Mouse (Mus musculus) kidney, embryonic 14.5 days (tissue): ENCODE measurements around the gene D130043K22Rik. TPM values are rescaled to one million over a fixed set of nuclear protein-coding genes. Genes with fewer than 3 reads are reported as not detected.
A peak's percentile ranks its signal among the peaks of the same experiment; 100 is the strongest.

ENCODE experiments used
- ATAC-seq: fragments of 200-750 bp; cut with Nextera tagmentation; 2 replicates; pipeline ENCODE4 v1.8.0; 2017; ENCODE audit warnings: moderate number of reproducible peaks, mild to moderate bottlenecking, moderate TSS enrichment, moderate library complexity; ENCODE audit not compliant: low FRiP score, low TSS enrichment
- H3K27ac ChIP-seq: fragments of 300-500 bp; sonication (generic); 2 replicates; pipeline ENCODE4 v1.5.1; 2014; ENCODE audit warnings: low read depth, mild to moderate bottlenecking, low read length, moderate library complexity, mixed read lengths
- H3K27me3 ChIP-seq: fragments of 300-500 bp; sonication (generic); 2 replicates; pipeline ENCODE4 v1.6.1; 2014; ENCODE audit warnings: mild to moderate bottlenecking, low read length; ENCODE audit not compliant: control insufficient read depth, insufficient read depth
- H3K36me3 ChIP-seq: fragments of 300-500 bp; sonication (generic); 2 replicates; pipeline ENCODE4 v1.6.1; 2014; ENCODE audit warnings: low read length, mixed read lengths; ENCODE audit not compliant: control insufficient read depth, insufficient read depth
- H3K4me1 ChIP-seq: fragments of 300-500 bp; sonication (generic); 2 replicates; pipeline ENCODE4 v1.6.1; 2014; ENCODE audit warnings: low read length, mixed read lengths; ENCODE audit not compliant: control insufficient read depth, insufficient read depth
- H3K4me2 ChIP-seq: fragments of 300-500 bp; sonication (generic); replicated peaks from 2 replicates; pipeline ENCODE4 v1.6.1; 2014; ENCODE audit warnings: low read depth, mild to moderate bottlenecking, low read length
- H3K4me3 ChIP-seq: fragments of 300-500 bp; sonication (generic); 2 replicates; pipeline ENCODE4 v1.5.1; 2014; ENCODE audit warnings: mild to moderate bottlenecking, low read length
- H3K9ac ChIP-seq: fragments of 300-500 bp; sonication (generic); 2 replicates; pipeline ENCODE4 v1.6.1; 2014; ENCODE audit warnings: low read depth, mild to moderate bottlenecking, low read length, moderate library complexity
- H3K9me3 ChIP-seq: fragments of 300-500 bp; sonication (generic); 2 replicates; pipeline ENCODE4 v1.6.1; 2016; ENCODE audit warnings: low read length; ENCODE audit not compliant: control insufficient read depth
- WGBS: fragments of 180-500 bp; shearing (Covaris S2); extraction: QIAGEN DNeasy Blood & Tissue Kit; methylation state at CpG from one replicate; pipeline ENCODE4 v1.1.7; 2014; 5-methylcytosine and 5-hydroxymethylcytosine counted together
- polyA plus RNA-seq: library from polyadenylated mRNA; unstranded; fragments of >200 nt; fragmentation: Nextera tagmentation; extraction: Ambion mirVana; gene quantifications from 2 replicates; pipeline ENCODE4 v1.2.1, GENCODE M21; 2014

D130043K22Rik gene
- polyA plus RNA-seq, 1 experiment from 2014 or later: 0.64 TPM

- H3K9ac ChIP-seq: no peak overlapping the region
- H3K36me3 ChIP-seq: peaks cover 58% of the 10 kb centered on the region
- no peak overlapping the region for H3K4me2 ChIP-seq
- ATAC-seq: no peak
- peaks cover 16% of the 10 kb centered on the region for H3K4me1 ChIP-seq
- no peak overlapping the region for H3K4me3 ChIP-seq
- no peaks in the 10 kb centered on the region for H3K27me3 ChIP-seq
- H3K27ac ChIP-seq: no peak overlapping the region
- H3K9me3 ChIP-seq: no peaks in the 10 kb centered on the region
These were observed 38.9 kb upstream of the D130043K22Rik start for GRCm38 (mm10) chr13:24806079-24806478.

- Histone ChIP-seq H3K4me1 (no peaks in the 10 kb centered on the region), H3K9ac (no peak overlapping the region), H3K27me3 (no peaks in the 10 kb centered on the region), H3K9me3 (no peaks in the 10 kb centered on the region), H3K36me3 (peaks cover 67% of the 10 kb centered on the region), H3K4me3 (no peak overlapping the region), H3K27ac (no peak overlapping the region), H3K4me2 (no peak overlapping the region)
- no peak for ATAC-seq
- 97% methylated on average over 2 of the region's 2 CpGs for WGBS
These were observed 32.4 kb upstream of the D130043K22Rik start for GRCm38 (mm10) chr13:24812521-24812920.

GRCm38 (mm10) chr13:24814616-24815015 is 30.3 kb upstream of the D130043K22Rik start:
- no peak overlapping the region for H3K4me2 ChIP-seq
- H3K4me3 ChIP-seq: no peak overlapping the region
- no peaks in the 10 kb centered on the region for H3K9me3 ChIP-seq
- H3K36me3 ChIP-seq: peaks cover 47% of the 10 kb centered on the region
- no peak for ATAC-seq
- H3K27ac ChIP-seq: no peak overlapping the region
- H3K4me1 ChIP-seq: no peaks in the 10 kb centered on the region
- no peak overlapping the region for H3K9ac ChIP-seq
- 90% methylated on average over 1 of the region's 1 CpGs for WGBS
- H3K27me3 ChIP-seq: no peaks in the 10 kb centered on the region

- ATAC-seq: peak; percentile 81
- H3K27me3 ChIP-seq: no peaks in the 10 kb centered on the region
- H3K4me1 ChIP-seq: no peaks in the 10 kb centered on the region
- WGBS: 63% methylated on average over 4 of the region's 4 CpGs
- H3K27ac ChIP-seq: no peak overlapping the region
- H3K4me2 ChIP-seq: no peak overlapping the region
- H3K9ac ChIP-seq: no peak overlapping the region
- H3K36me3 ChIP-seq: peaks cover 29% of the 10 kb centered on the region
- H3K9me3 ChIP-seq: no peaks in the 10 kb centered on the region
- no peak overlapping the region for H3K4me3 ChIP-seq
These were observed 28.5 kb upstream of the D130043K22Rik start for GRCm38 (mm10) chr13:24816125-24817092.

- WGBS: 88% methylated on average over 1 of the region's 1 CpGs
- Histone ChIP-seq H3K4me3 (no peak overlapping the region), H3K27ac (no peak overlapping the region), H3K36me3 (peaks cover 3% of the 10 kb centered on the region; the same call in 1 of the 2 replicates), H3K4me2 (no peak overlapping the region), H3K27me3 (no peaks in the 10 kb centered on the region), H3K9ac (no peak overlapping the region), H3K4me1 (no peaks in the 10 kb centered on the region), H3K9me3 (no peaks in the 10 kb centered on the region)
- ATAC-seq: no peak
These were observed 25.0 kb upstream of the D130043K22Rik start for GRCm38 (mm10) chr13:24819931-24820330.

GRCm38 (mm10) chr13:24822663-24823343 is 22.1 kb upstream of the D130043K22Rik start:
- Histone ChIP-seq H3K4me2 (no peak overlapping the region), H3K36me3 (no peaks in the 10 kb centered on the region), H3K4me3 (no peak overlapping the region), H3K4me1 (no peaks in the 10 kb centered on the region), H3K27ac (no peak overlapping the region), H3K9ac (no peak overlapping the region), H3K9me3 (no peaks in the 10 kb centered on the region), H3K27me3 (no peaks in the 10 kb centered on the region)
- no peak for ATAC-seq
- WGBS: 85% methylated on average over 16 of the region's 16 CpGs

GRCm38 (mm10) chr13:24824647-24825046 is 20.3 kb upstream of the D130043K22Rik start:
- ATAC-seq: no peak
- H3K27ac ChIP-seq: no peak overlapping the region
- no peaks in the 10 kb centered on the region for H3K9me3 ChIP-seq
- H3K27me3 ChIP-seq: no peaks in the 10 kb centered on the region
- H3K9ac ChIP-seq: no peak overlapping the region
- no peak overlapping the region for H3K4me2 ChIP-seq
- no peaks in the 10 kb centered on the region for H3K36me3 ChIP-seq
- no peaks in the 10 kb centered on the region for H3K4me1 ChIP-seq
- WGBS: 91% methylated on average over 4 of the region's 4 CpGs
- no peak overlapping the region for H3K4me3 ChIP-seq

GRCm38 (mm10) chr13:24825587-24825986 is 19.3 kb upstream of the D130043K22Rik start:
- Histone ChIP-seq H3K4me2 (no peak overlapping the region), H3K9ac (no peak overlapping the region), H3K27ac (no peak overlapping the region), H3K4me3 (no peak overlapping the region), H3K36me3 (no peaks in the 10 kb centered on the region), H3K4me1 (no peaks in the 10 kb centered on the region), H3K9me3 (no peaks in the 10 kb centered on the region), H3K27me3 (no peaks in the 10 kb centered on the region)
- ATAC-seq: no peak
- WGBS: 87% methylated on average over 4 of the region's 4 CpGs

- Histone ChIP-seq H3K4me2 (no peak overlapping the region), H3K27me3 (no peaks in the 10 kb centered on the region), H3K9ac (no peak overlapping the region), H3K36me3 (no peaks in the 10 kb centered on the region), H3K27ac (no peak overlapping the region), H3K4me3 (no peak overlapping the region), H3K9me3 (no peaks in the 10 kb centered on the region), H3K4me1 (no peaks in the 10 kb centered on the region)
- WGBS: 80% methylated on average over 7 of the region's 7 CpGs
- ATAC-seq: no peak
These were observed 18.8 kb upstream of the D130043K22Rik start for GRCm38 (mm10) chr13:24826116-24826515.
